Mouse (Mus musculus) lung, postnatal 25 days (tissue): ENCODE data around the gene Ppil2.

Source experiments
- DNase-seq: peaks from one replicate; pipeline ENCODE4 v3.0.0; 2022; ENCODE audit warnings: low spot score

Gene Ppil2

DNA sequence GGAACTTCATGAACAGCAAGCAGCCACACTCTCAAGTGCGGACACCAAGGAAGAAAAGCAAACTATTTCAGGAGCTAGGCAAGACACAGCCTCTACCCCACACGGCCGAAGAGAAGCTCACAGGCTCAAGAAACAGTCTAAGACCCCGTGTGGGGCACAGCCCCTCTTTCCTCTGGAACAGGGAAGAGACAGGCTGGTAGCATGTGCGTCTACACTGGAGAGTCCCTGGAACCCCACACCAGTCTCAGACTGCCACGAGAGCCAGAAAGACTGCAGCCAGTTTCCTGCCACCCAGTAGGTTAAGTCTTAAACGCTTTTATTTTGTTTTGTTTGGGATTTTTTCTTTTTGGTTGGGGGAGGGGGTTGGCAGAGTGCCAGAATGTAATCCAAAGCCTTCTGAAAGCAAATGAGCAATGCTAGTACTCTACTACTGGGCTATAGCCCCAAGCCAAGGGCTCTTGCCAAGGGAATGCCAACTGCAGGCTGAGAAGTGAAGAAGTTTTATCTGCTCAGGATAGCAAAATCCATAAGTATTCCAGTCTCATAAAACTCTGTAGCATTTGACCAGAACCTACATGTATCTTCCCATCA is 8.3 kb downstream of the Ppil2 start:
- DNase-seq: no peak

- no peak for DNase-seq
These were observed 14.1 kb downstream of the Ppil2 start for GRCm38 (mm10) chr16:17096938-17097337.

DNA sequence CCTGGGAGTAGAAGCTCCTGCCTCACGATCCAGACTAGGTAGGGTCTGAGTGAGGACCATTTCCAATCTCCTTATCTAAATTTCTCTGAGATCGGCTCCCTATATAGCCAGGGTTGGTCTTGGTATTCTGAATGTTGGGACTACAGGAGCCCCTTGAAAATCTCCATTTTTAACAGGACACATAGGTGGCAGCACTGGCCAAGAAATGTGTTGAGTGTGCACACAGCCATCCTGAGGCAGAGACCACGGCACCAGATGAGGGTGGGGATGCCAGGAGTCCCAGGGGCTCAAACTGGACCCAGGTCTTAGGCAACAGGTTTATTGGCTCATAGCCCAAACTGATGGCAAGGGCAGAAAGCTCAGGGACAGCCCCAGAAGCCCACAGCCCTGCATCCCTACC is 22.7 kb downstream of the Ppil2 start:
- no peak for DNase-seq

- no peak for DNase-seq
These were observed 24.3 kb downstream of the Ppil2 start for GRCm38 (mm10) chr16:17086669-17087193.

- DNase-seq: no peak
These were observed 24.8 kb downstream of the Ppil2 start for GRCm38 (mm10) chr16:17086241-17086640.

GRCm38 (mm10) chr16:17085636-17086035 is 25.4 kb downstream of the Ppil2 start:
- DNase-seq: peak; percentile 31

GRCm38 (mm10) chr16:17082121-17082792 is 28.8 kb downstream of the Ppil2 start:
- DNase-seq: peak; percentile 29

GRCm38 (mm10) chr16:17078101-17078500 is 33.0 kb downstream of the Ppil2 start:
- DNase-seq: no peak

GRCm38 (mm10) chr16:17076869-17077268 is 34.2 kb downstream of the Ppil2 start:
- no peak for DNase-seq

DNA sequence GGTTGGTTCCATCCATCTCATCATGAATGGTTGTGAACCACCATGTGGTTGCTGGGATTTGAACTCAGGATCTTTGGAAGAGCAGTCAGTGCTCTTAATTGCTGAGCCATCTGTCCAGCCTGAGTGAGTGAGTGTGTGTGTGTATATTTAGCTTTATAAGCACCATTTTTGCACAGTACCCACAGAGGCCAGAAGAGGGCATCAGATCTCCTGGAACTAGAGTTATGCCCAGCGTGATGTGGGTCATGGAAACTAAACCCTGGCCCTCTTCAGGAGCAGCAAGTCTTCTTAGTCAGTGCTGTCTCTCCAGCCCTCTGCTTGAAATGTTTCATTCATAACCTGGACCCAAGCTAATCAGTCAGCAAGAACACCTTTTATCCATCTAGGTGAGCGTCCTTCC is 34.8 kb downstream of the Ppil2 start:
- DNase-seq: no peak

- no peak for DNase-seq
These were observed 38.1 kb downstream of the Ppil2 start for GRCm38 (mm10) chr16:17073000-17073399.

GRCm38 (mm10) chr16:17070716-17071115 is 40.3 kb downstream of the Ppil2 start:
- no peak for DNase-seq

DNA sequence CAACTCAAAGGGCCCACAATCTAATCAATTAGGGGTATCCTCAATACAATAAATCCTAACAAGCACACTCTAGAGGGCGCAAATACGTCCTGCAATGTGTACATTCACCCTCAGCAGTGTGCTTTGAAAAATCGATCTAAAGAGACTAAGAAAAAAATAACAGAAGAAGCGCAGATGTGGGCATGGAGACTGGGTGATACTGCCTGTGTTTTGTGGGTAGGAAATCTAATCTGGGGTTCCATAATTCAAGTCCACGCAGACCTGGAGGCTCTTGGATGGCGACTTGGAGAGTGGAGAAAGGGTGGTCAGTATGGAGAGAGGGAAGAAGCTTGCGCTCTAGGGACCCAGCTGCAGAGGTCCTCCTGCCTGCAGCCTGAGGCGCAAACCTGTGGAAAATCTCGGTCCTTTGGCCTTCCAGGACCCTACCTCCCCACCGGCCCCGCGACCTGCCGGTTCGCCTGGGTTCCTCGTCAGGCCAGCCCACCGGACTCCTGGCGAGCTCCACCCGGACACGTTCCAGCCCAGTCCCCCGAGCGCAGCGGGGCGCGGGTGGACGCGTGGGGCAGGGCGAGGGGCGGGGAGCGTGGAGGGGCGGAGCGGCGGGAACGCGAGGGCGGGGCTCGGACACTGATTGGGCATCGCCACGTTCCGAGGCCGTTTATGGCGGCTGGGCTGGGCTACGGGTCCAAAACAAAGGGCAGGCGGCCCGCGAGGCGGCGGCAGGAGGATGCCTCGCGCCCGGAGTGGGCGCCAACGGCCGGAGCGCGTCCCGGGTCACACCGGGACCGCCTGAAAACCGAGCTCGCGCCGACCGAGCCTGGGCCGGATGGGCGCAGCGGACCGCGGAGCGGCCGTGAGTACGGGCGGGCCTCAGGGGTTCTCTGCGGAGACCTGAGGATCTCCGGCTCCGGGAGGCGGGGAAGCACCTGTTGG is 41.3 kb downstream of the Ppil2 start, which contains the start of gene Ypel1:
Gene Ypel1 (plus strand): TSS at position 186 of the 933 bp plus-strand sequence.
- peak; percentile 85 for DNase-seq

DNA sequence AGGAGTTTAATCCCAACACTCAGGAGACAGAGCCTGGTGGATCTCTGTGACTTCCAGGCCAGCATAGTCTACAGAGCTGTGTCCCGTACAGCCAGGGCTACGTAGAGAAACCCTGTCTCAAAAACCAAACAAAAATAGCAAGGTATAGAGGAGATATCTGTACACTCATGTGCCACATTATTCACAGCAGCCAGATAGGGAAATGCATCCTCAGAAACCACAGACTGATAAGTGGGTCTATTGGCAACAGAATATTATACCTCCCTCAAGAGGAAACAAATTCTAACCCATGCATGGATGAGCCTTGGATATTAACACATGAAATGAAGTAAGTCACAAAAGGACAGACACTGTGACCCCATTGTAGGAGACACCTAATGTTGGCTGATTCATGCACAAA is 43.5 kb downstream of the Ppil2 start:
- DNase-seq: no peak

GRCm38 (mm10) chr16:17062338-17062737 is 48.7 kb downstream of the Ppil2 start:
- DNase-seq: no peak

DNA sequence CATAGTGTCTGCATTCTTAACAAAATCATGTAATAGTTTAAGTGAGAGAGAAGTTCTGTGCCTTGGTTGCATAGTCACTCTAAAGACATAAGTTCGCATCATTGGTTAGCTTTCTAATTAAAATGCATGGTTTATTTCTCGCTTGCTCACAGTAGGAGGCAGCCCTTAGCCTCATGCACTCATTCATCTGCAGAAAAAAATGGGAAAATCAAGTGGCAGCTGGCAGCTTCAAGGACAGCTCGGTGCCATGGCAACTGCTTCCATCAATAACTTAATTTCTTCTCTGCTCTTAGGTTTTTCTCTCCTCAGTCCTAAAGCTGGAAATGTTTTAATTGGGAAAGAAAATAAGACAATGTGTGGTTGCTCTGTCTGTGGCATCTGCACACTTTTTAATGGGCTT is 55.5 kb downstream of the Ppil2 start:
- DNase-seq: no peak

- DNase-seq: no peak
These were observed 57.2 kb downstream of the Ppil2 start for GRCm38 (mm10) chr16:17053903-17054302.

DNA sequence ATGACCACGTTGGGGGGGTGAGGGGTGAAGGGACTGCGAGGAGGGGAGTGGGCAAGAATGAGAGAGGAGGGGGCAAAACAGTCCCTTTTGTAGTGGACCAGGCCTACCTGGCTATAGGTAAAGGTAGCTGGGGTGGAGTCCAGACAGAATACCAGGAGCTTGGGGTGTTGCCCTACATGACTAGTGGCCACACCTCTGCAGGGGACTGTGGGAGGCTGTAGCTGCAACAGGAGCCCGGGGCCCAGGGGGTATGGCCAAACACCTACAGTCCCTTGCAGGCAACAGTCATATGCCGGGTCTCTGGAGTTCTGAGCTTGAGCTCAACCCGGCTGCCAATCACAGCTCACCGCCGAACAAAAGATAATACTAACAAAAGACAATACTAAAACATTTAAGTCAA is 59.0 kb downstream of the Ppil2 start:
- DNase-seq: no peak

DNA sequence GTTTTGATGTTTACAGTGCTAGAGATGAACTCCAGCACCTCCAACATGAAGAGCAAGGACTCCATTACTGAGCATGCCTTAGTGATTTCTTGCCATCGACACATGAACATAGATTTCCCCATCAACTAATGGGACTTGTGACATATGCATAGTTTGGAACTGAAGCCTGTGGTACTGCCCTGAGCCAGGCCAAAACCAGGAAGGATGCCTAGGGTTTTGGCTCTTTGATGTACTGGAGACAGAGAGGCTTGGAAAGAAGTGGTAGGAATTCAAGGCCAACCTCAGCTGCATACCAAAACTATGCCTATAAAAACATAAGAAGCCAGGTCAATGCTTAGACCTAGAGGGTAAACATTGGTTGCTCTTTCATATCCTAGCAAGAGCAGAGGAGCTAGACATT is 61.2 kb downstream of the Ppil2 start:
- no peak for DNase-seq

- DNase-seq: no peak
These were observed 65.8 kb downstream of the Ppil2 start for GRCm38 (mm10) chr16:17045287-17045686.

- DNase-seq: no peak
These were observed 66.7 kb downstream of the Ppil2 start for GRCm38 (mm10) chr16:17044320-17044719.

DNA sequence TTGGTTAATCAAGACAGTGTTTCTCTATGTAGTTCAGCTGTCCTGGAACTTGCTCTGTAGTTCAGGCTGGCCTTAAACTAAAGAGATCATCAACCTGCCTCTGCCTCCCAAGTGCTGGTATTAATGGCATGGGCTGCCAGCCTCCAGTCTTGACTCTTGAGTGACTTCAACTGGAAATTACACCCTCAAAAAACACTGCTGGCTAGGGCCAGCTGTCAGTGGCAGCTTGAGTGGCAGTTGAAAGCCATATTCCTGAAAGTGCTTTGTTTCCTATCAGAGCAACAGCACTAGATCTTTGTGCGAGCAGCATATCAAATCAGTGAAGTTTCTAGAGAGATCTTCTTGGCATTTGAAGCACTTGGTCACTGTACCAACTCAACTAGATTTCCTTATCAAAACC is 69.6 kb downstream of the Ppil2 start:
- DNase-seq: no peak

DNA sequence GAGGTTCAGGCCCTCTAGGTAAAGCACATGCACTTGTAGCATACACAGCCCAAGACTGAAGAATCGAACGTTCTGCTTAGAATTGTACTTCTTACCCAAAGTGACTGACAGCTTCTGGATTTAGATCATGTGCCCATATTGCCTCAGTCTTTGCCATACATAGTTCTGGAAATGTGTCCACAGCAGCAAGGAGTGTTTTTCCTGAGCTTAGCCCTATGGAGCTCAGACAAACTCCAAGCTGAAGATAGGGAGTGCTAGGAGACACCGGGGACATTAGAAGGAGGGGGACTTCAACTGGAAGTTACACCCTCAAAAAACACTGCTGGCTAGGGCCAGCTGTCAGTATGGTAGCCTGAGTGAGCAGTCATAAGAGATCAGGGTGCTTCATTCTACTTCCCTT is 70.3 kb downstream of the Ppil2 start:
- no peak for DNase-seq
